19 mouse cellular contexts compared by ENCODE assay signal in genomic region chr9:102096825-102097224, GRCm38 (mm10).
DNase-seq lines count a peak whose midpoint lies in the region; ATAC-seq and TF ChIP-seq lines count a peak whose summit lies in the region.
"Had no signal": no experiment of that assay in that cellular context is flagged by ENCODE, and none has a peak within 500 bp of the region (broad histone marks: within the 10 kb centered on the region; RNA-seq: fewer than 3 reads in every experiment).

No protein-coding gene starts in this region.

- peaks cover 4% of the 10 kb centered on the region; the same call in 1 of the 2 replicates for H3K9me3 ChIP-seq in forebrain, embryonic 12.5 days
- H3K9me3 ChIP-seq in forebrain, embryonic 13.5 days (replicated peaks): no peaks in the 10 kb centered on the region; the same call in 1 of the 2 replicates
- no peaks in the 10 kb centered on the region for H3K9me3 ChIP-seq in midbrain, embryonic 10.5 days (replicated peaks)
- H3K9me3 ChIP-seq in midbrain, embryonic 15.5 days: no peaks in the 10 kb centered on the region
- H3K9me3 ChIP-seq: heart, embryonic 13.5 days; hindbrain, embryonic 15.5 days; intestine, embryonic 15.5 days; limb, embryonic 13.5 days; liver, embryonic 13.5 days had no signal

- no peak for DNase-seq in midbrain, embryonic 10.5 days (ENCODE audit: low spot score)
- DNase-seq in cerebellum, adult 2 months: peak; percentile 50 to 65
- DNase-seq in skeletal muscle tissue, adult 2 months (ENCODE audit: low read depth, low spot score): peak; percentile 5
- DNase-seq in urinary bladder, adult 18-20 months (ENCODE audit: low spot score in 2 of 2): no peak
- DNase-seq: B cell, adult 2 months; heart, adult 18-20 months; liver, embryonic 13.5 days; lung, embryonic 14.5 days; lung, postnatal 36 days; right cerebral cortex, postnatal 14 days; thymus, postnatal 4 days had no signal

- no peaks in the 10 kb centered on the region for H3K36me3 ChIP-seq in forebrain, embryonic 12.5 days (replicated peaks)
- H3K36me3 ChIP-seq in forebrain, embryonic 13.5 days (ENCODE audit: poor library complexity, severe bottlenecking): no peaks in the 10 kb centered on the region
- H3K36me3 ChIP-seq in midbrain, embryonic 10.5 days: no peaks in the 10 kb centered on the region
- no peaks in the 10 kb centered on the region for H3K36me3 ChIP-seq in midbrain, embryonic 15.5 days (replicated peaks)
- H3K36me3 ChIP-seq: heart, embryonic 13.5 days; hindbrain, embryonic 15.5 days; intestine, embryonic 15.5 days; limb, embryonic 13.5 days; liver, embryonic 13.5 days; neural tube, embryonic 15.5 days had no signal

- no peak overlapping the region for H3K4me3 ChIP-seq in forebrain, embryonic 12.5 days (replicated peaks)
- H3K4me3 ChIP-seq in forebrain, embryonic 13.5 days: no peak overlapping the region
- no peak overlapping the region for H3K4me3 ChIP-seq in midbrain, embryonic 10.5 days
- H3K4me3 ChIP-seq in midbrain, embryonic 15.5 days: no peak overlapping the region
- H3K4me3 ChIP-seq in cerebellum, adult 2 months (replicated peaks; ENCODE audit: insufficient read depth, low read depth, low read length): no peak overlapping the region
- H3K4me3 ChIP-seq: heart, embryonic 13.5 days; hindbrain, embryonic 15.5 days; intestine, embryonic 15.5 days; limb, embryonic 13.5 days; liver, embryonic 13.5 days; neural tube, embryonic 15.5 days had no signal

- H3K9ac ChIP-seq in forebrain, embryonic 12.5 days: no peak overlapping the region
- no peak overlapping the region for H3K9ac ChIP-seq in forebrain, embryonic 13.5 days
- no peak overlapping the region for H3K9ac ChIP-seq in midbrain, embryonic 15.5 days
- H3K9ac ChIP-seq: heart, embryonic 13.5 days; hindbrain, embryonic 15.5 days; intestine, embryonic 15.5 days; limb, embryonic 13.5 days; liver, embryonic 13.5 days; lung, embryonic 14.5 days; neural tube, embryonic 15.5 days had no signal

- no peak for ATAC-seq in forebrain, embryonic 12.5 days (ENCODE audit: low FRiP score)
- no peak for ATAC-seq in forebrain, embryonic 13.5 days
- ATAC-seq in midbrain, embryonic 15.5 days (replicated peaks): no peak
- ATAC-seq: intestine, embryonic 15.5 days had no signal

- no peak for TF ChIP-seq POLR2A in cerebellum, adult 2 months (IDR thresholded peaks at IDR 0.05; ENCODE audit: borderline replicate concordance, insufficient read depth, low read length)

- H3K4me2 ChIP-seq in forebrain, embryonic 12.5 days: no peak overlapping the region
- no peak overlapping the region for H3K4me2 ChIP-seq in forebrain, embryonic 13.5 days
- H3K4me2 ChIP-seq in midbrain, embryonic 15.5 days: no peak overlapping the region
- H3K4me2 ChIP-seq: heart, embryonic 13.5 days; hindbrain, embryonic 15.5 days; intestine, embryonic 15.5 days; limb, embryonic 13.5 days; liver, embryonic 13.5 days; lung, embryonic 14.5 days; neural tube, embryonic 15.5 days had no signal

- no peak for TF ChIP-seq CTCF in cerebellum, adult 2 months (IDR thresholded peaks at IDR 0.05; ENCODE audit: borderline replicate concordance, insufficient read depth, low read depth, low read length)

- H3K27ac ChIP-seq in forebrain, embryonic 12.5 days: 0 out of 2 replicates have a peak overlapping the region, but pooled peaks have one; percentile 0
- no peak overlapping the region; the same call in 1 of the 2 replicates for H3K27ac ChIP-seq in forebrain, embryonic 13.5 days
- H3K27ac ChIP-seq in midbrain, embryonic 10.5 days (replicated peaks): peak overlapping the region; percentile 33; the same call in 1 of the 2 replicates
- H3K27ac ChIP-seq in midbrain, embryonic 15.5 days: no peak overlapping the region
- H3K27ac ChIP-seq in cerebellum, adult 2 months (ENCODE audit: insufficient read depth, low read length): no peak overlapping the region
- H3K27ac ChIP-seq: heart, embryonic 13.5 days; hindbrain, embryonic 15.5 days; intestine, embryonic 15.5 days; limb, embryonic 13.5 days; liver, embryonic 13.5 days; neural tube, embryonic 15.5 days had no signal

- WGBS in forebrain, embryonic 12.5 days: 36% methylated on average over 7 of the region's 7 CpGs
- WGBS in forebrain, embryonic 13.5 days: 34% methylated on average over 7 of the region's 7 CpGs
- WGBS in midbrain, embryonic 10.5 days: 28% methylated on average over 7 of the region's 7 CpGs
- WGBS in midbrain, embryonic 15.5 days: 36% methylated on average over 7 of the region's 7 CpGs
- whole genome bisulfite sequencing in cerebellum, adult 2 months: 4% methylated on average over 7 of the region's 7 CpGs

- H3K4me1 ChIP-seq in forebrain, embryonic 12.5 days: peaks cover 3% of the 10 kb centered on the region; the same call in 1 of the 2 replicates
- peaks cover 7% of the 10 kb centered on the region; the same call in 1 of the 2 replicates for H3K4me1 ChIP-seq in forebrain, embryonic 13.5 days
- peaks cover 11% of the 10 kb centered on the region for H3K4me1 ChIP-seq in midbrain, embryonic 10.5 days
- peaks cover 8% of the 10 kb centered on the region; the same call in 1 of the 2 replicates for H3K4me1 ChIP-seq in midbrain, embryonic 15.5 days
- H3K4me1 ChIP-seq in cerebellum, adult 2 months (ENCODE audit: control insufficient read depth, insufficient read depth, low read length): peaks cover 11% of the 10 kb centered on the region
- H3K4me1 ChIP-seq: heart, embryonic 13.5 days; intestine, embryonic 15.5 days; limb, embryonic 13.5 days; liver, embryonic 13.5 days had no signal

- no peaks in the 10 kb centered on the region for H3K27me3 ChIP-seq in forebrain, embryonic 12.5 days
- no peaks in the 10 kb centered on the region for H3K27me3 ChIP-seq in forebrain, embryonic 13.5 days
- no peaks in the 10 kb centered on the region for H3K27me3 ChIP-seq in midbrain, embryonic 10.5 days (ENCODE audit: low read depth, poor library complexity, severe bottlenecking)
- no peaks in the 10 kb centered on the region for H3K27me3 ChIP-seq in midbrain, embryonic 15.5 days (replicated peaks)
- H3K27me3 ChIP-seq in cerebellum, adult 2 months (ENCODE audit: control insufficient read depth, insufficient read depth, low read length): no peaks in the 10 kb centered on the region; the same call in 1 of the 2 replicates
- H3K27me3 ChIP-seq: hindbrain, embryonic 15.5 days; intestine, embryonic 15.5 days; liver, embryonic 13.5 days; neural tube, embryonic 15.5 days had no signal

Comparison
In these comparisons a context has a peak if more than half of its experiments do, and no peak if none do; other contexts are left out.
1. H3K27ac ChIP-seq: peak in forebrain, embryonic 12.5 days (single experiment) and midbrain, embryonic 10.5 days (single experiment); none in forebrain, embryonic 13.5 days (single experiment), midbrain, embryonic 15.5 days (single experiment) and cerebellum, adult 2 months (single experiment).
2. DNase-seq: peak in cerebellum, adult 2 months (2 of 2) and skeletal muscle tissue, adult 2 months (single experiment); none in midbrain, embryonic 10.5 days (single experiment) and urinary bladder, adult 18-20 months (0 of 2).